Mouse (Mus musculus) testis, postnatal 10 days (tissue): ENCODE results near the gene Sema6d.

Experiments
- DNase-seq: peaks from one replicate; pipeline ENCODE4 v3.0.0; 2021; ENCODE audit warnings: low spot score

Sema6d gene

DNA sequence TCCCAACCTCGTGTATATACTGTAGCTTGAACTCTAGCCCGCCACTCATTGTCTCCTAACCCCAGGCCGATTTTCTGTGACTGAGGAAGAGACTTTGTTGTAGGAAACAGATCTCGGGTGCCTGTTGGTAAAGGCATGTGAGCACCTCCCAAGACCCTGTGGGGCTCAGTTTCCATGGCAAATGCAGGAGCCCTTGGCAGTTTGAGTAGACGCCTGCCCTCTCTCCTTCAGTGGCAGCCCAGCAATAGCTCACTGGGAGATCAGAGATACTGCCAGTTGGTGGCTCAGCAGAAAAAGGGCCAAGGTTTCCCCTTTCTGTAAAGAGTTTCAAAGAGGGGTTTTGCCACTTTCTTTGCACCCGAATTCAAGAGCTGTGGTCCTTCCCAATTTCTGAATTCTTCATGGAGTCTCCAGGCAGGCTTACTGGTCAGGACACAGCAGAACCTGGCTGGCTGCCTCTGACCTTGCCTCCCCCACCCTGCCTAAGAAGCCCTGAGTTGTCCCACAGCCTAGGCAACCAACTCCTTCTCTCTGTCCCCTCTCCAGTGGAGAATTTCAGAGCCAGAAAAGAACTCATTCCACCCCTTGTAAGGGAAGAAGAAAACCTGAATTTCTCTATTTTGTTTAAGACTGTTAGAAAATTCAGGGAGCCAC lies 312.1 kb downstream of the Sema6d start:
- no peak for DNase-seq

DNA sequence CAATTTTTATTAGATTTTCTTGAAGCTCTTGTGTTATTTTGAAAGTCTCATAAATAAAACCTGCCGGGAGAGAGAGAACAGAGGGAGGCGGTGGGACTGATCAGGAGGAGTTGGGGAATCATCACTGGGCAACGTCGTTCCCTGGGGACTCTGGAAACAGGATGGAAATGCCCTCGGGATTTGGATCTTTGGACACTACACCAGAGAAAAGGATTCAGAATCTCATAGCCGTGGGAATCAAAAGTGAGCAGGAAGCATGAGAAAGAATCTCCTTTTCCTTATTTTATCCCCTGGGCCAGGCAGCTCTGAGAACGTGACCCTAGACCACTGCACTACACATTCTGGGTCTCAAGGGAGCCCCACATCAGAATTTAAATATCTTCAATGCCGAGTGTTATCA lies 313.8 kb downstream of the Sema6d start:
- DNase-seq = no peak

DNA sequence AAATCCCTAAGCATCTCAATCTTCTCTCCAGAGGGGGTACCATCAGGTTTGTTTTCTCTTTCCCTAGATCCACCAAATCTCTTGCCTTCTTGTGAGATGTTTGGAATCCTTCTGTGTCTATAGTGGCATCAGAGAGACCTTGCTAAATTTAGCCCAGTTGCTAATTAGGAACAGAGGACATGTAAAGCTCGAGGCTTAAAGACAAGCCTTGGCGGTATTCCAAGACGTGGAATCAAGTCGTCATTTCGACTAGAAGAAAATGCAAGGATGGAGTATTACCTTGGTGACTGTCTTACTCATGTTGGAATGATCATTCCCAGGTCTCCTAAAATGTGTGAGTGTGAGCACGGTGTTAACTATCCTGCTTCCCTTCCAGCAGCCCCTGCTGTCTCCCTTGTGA lies 314.2 kb downstream of the Sema6d start:
- no peak for DNase-seq

DNA sequence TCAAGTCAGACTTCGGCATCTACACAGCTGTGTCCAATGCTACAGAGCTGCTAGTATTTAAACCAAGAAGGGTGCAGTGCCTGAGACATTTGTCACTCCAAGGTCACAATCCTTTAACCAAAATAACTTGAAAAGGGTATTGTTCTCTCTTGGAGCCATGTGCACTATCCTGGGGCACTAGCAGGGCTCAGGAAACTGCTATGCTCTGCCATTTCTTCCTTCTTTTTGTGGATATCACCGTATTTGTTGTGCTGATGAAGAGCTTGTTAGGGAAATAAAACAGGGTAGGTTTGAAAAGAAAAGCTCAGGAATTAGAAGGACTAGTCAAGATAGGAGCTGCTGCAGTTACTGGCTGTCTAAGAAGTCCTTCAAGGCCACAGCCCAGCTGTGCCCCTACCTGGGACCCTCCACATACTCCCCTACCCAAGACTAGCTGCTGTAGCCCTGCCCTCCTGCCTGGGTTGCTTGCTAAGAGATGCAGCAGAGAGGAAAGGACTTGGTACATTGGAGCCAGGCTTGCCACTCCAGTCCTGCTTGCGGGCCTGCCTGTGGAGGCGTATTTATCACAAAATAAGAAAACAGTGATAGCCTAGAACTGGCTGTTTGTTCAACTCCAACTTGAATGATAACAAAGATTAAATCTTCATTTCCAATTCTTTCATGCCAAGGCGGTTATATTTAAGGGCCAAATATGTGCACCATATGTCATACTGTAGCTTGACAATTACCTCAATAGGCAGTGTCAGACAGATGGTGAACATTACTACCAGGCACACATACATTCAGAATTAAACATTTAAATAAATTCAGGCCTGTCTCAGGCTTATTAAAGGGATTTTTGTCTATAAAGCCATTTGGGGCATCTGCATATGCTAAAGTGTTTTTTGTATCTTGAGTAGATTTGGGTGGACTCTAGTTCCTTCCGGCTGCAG lies 315.1 kb downstream of the Sema6d start:
- no peak for DNase-seq

DNA sequence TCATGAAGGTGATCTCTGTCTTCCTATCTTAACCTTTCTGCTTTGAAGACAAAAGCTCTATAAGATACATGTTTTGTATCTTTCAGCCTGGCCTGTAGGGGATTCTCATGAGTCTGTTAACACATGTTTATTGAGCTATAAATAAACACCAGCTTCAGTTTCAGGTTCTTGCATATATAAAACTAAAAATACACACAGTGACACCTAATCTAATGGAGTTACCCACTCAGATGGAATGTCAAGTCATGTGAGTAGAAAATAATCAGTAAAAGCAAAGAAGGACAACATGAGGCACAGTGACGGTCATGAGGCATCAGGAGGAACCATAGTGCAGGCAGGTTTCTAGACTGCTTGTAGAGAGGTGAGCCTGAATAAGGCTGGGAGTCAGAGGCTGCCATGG lies 319.2 kb downstream of the Sema6d start:
- no peak for DNase-seq

DNA sequence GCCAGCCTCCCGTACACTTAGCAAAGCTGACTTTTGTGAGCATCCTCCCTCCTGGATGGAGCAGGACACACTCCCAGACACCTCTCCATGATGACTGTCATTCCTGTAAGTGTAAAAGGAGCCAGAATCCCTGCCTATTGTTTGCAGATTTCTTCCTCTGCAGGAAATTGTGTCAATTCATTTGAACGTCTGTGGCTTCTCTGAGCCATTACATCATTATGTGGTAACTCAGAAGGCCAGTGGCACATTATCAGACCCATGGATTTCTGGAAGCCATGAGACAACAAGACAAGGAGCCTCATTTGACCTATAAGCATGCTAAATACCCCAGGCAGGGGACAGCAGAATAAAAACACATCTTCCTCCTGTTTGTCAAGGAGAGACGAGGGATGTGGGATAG lies 327.0 kb downstream of the Sema6d start:
- no peak for DNase-seq

DNA sequence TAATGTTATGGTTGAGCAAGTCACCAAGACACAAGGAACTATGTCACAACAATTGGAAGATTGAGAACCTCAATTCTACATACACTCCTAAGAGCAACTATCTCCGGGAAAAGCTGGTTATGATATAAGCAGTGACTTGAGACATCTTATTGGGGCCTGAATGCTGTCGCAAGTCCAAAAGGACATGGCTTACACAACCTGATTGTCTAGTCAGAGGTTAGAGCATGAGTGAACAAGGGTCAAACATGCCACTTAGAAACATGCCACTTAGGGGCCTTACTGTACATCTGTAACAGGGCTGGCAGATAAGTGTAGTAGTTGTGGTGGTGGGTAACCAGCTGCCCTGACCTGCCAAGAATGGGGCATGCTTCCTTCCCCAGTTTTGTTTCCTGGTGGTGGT lies 328.6 kb downstream of the Sema6d start:
- no peak for DNase-seq

DNA sequence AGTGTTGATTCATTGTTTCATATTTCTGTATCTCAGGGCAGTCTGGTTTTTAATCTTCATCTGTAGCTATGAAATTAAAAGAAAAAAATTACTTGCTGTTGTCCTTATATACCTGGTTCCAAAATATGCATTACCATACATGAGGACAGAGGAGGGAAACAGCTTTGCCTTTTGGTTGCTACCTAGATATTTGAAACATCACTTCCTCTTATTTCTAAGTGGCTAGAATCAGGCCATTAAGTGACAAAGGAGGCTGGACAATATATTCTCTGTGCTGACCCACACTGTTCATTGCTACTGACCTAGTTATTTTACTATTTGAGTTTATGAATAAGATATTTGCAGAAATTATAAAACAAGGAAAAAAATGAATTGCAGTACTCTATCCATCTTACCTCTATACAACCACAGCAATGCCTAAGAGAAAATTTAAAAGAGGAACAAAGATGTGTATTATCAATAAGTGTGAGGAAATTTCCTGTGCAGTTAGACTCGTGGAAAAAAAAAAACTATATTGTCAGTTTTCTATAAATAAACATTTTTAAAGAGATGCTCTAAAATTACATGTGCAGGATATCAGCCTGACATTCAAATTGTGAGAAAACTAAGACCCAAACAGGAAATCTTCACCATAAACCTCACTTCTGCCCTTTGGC lies 330.5 kb downstream of the Sema6d start:
- DNase-seq = no peak

DNA sequence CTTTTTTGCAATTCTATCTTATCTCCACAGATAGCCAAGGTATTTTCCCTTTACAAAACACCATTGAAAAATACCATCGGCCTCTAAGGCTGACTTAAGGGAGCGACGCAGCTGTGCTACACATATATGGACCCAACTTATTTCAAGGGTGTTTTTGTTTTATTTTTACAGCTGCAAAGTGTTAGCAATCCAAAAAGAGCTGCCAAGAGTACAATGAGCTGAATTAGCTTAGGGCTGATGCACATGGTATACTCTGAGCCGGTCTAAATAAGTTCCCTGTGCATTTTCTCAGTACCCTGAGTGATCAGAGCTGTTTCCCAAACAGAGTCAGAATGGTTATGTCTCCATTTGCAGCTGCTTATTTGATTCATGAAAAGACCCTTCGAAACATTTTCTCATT lies 340.0 kb downstream of the Sema6d start:
- no peak for DNase-seq

DNA sequence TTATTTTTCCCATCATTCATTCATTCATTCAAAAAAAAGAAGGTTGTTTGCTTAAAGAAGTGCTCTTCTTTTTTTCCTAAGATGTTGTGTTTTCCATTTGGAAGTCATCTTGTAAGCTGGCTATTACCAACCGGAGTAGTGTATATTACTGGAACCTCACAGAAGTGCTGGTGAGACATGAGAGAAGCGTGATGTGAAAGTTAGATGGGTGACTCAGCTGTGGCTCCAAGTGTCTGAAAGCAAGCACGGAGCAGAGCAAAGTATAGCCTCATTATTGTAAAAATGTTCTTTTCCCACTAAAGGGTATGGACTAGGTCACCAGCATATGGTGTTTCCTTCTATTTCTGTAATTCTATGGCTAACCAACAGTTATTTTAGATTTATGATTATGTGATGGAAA lies 340.9 kb downstream of the Sema6d start:
- DNase-seq = no peak

DNA sequence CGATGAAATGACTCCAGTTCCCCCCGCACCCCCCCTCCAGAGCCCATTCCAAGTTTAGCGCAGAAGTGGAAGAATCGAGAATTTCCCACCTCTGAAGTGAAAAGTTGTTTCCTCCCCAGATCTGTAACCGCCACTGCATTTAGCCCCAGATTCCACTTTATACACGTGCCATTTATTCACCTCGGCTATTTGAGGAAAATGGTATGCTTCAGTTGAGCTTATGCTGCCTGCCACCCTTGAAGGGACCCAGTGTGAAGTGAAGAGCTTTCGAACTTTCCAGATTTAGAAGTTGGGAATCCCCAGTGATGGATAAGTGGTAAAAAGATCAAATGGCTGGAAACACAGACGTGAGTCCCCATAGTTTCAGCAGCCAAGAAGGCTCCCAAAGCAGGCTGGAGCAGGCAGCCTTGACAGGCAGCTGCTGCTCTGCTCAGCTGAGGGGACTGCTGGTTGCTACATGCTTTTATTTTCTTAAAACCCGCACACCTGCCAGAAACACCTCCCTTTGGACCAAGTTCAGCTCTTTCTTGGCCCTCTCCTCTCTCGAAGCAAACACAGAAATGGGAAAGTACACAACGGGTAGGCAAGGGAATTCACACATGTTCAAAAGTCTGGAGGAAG lies 345.7 kb downstream of the Sema6d start:
- DNase-seq = no peak

DNA sequence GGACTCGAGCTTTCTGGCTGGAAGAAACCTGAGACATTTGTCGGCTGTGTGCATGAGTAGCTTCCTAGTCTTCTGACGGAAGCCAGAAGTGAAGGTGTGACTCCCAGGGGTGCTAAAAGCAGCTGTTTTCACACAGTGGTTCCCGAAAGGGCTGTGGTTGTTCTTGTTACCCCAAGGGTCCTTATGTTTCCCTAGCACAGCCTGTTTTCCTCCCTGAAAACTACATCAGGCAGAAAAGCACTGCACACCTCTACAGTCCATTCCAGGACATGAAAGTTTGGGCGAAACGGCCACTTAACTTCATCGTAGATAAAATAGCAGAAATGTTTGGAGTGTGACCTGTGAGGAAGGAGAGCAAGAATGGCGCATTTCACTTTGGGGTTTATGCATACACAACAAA lies 346.9 kb downstream of the Sema6d start:
- DNase-seq = no peak

DNA sequence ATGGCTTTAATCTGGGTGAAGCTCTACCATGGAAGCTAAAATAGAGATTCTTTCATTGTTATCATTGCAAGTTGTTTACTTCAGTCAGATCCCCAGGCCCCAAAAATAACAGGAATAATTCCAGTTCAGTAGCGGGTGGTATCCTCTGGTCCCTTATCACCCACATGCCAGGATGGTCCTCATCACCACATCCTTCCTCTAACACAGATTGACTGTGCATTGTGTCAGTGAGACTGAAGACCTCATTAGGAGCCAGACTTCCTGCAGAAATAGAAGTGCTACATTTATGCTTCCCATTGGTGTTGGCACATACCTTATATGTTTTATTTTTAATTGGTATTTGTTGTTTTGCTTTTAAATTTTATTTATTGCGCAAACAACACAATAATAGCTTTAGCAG lies 354.4 kb downstream of the Sema6d start:
- DNase-seq = no peak

DNA sequence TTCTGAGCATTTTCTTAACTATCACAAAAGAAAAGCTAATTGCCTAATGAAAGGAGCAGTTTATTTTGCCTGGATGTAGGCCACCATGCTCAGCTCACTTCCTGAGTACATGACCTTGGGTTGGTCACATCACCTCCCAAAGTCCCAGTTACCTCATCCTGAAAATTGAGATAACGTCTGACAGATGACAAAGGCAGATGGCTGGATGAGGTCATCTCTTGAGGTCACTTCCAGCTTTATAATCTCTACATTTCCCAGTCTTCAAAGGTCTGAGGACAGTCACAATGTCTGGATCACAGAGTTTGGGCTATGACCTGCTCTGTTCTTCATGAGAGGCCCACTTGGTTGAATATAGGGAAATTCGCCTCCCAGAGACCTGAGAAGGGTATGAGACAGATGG lies 366.1 kb downstream of the Sema6d start:
- no peak for DNase-seq

DNA sequence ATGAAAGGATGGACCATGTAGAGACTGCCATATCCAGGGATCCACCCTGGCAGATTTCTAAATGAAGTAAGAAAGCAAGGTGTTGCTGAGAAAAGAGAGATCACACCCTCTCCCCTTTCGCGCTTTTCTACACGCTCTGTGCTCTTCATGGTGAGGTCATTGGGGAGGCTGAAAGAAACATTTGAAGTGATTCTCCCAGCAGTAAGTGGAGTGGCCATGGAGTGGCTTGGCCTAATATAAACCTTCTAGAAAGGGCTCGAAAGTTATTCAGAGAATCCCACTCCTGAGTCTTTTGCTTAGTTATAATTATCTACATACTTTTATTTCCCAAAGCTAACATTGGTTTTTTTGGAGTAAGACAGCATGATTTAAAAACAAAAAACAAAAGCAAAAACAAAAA lies 367.2 kb downstream of the Sema6d start:
- no peak for DNase-seq

DNA sequence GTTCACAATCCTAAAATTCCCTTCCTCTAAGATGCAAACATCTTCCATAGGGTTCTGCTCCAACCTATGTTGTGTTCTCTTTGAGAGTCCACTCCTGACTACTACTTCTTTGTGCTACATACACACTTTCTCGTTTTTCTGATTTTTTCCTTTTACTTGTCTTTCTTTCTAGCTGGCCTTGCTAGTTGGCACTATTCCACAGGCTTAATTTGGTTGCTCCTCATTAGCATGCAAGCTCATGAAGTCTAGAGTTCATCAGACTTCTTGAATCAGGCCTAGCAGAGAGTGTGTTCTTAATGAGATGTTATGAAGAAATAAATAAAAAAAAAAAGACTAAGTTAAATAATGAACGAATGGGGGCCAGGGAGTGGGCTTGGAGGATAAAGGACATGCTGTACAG lies 368.3 kb downstream of the Sema6d start:
- DNase-seq = no peak

DNA sequence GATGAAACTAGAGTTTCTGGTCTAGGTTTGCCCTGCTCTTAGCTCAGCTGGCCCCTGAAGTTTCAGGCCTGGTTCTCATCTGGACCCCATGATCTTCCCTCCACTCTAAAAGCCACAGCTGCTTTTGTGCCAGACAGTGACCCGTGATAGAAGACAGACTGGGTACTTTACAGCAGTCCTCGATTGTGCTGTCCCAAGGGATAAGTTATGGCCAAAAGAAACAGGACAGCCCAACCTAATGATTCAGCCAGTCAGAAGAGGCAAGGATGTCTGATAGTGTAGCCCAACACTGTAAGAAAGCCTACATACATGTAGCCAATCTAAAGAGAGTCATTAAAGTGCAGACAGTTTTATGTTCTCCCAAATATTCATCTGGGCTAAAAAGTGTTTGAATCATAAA lies 371.2 kb downstream of the Sema6d start:
- DNase-seq = no peak

DNA sequence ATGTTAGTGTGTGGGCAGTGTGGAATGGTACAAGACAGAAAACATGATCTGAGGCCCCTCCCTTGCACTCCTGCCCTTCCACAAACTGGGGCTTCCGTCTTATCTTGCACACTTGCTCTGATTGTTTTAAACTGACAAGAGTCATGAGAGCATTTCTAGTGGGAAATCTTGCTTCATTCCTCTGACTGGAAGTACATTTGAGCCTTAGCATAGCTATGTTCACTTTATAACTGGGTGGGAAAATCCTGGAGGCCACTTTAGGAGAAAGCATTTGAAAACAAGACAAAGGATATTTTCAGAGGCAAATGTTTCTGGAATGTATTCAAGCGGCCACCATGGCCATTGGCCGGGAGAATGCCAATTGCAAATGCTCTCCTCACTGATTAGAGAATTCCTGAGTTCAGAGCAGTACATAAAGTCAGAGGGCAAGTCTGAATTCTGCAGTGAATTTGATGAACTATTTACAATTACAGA lies 371.6 kb downstream of the Sema6d start:
- DNase-seq = no peak

DNA sequence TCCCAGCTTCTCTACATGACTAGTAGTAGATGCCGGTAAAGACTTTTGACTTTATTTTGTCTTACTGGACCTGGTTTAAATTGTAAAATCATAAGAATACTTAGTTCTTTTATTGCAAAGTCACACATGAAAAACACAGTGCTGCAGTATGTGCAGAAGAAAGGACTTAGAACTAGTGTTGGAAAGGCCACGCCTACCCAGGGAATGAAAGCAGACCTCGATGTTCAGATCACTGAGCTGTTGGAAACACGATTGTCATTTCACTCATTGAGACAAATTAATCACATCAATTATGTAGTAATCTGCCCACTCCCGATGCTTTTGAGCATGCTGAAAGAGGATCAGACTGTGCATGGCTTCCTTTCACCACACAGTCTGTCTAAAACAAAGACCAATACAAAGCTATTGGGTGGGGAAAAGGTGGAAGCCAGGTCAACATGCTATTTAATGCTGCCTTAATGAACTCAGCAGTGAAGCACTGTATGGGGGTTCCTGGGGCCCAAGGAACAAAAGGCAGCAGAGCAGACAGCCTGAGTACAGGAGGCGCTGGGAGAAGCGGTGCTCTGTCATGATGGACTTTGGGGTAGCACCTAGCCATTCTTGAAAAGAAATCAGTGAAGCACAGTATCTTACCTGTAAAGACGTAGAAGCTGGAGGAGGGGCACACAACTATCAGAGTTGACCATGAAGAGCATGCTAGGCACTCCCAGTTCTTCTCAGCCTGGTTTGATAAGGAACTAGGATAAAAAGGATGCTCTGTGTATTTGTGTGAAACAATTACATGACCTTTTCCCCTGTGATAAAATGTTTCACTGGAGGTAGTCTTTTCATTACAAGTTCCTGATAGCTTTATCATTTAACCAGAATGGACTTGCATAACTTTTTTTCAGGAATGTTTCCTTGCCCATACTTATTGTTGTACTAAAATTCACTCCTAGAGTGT lies 375.5 kb downstream of the Sema6d start:
- DNase-seq = no peak

DNA sequence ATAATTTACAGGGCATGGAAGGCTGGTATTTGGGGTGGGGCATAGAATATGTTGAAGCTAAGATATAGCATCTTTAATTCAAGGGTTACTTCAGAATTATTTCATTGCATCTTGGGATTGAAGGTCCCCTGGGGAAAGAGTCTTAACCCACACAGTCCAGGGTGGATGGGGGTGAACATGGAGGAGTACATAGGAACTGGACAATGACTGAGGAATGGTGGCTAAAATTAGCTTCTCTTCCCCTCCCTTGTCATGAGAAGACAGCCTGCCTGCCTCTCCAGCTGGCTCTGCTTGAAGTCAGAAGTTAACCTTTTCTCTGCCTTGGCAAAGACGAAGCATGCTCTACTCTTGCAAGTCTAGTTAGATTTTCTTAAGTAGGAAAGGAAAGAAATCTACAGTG lies 377.7 kb downstream of the Sema6d start:
- no peak for DNase-seq

DNA sequence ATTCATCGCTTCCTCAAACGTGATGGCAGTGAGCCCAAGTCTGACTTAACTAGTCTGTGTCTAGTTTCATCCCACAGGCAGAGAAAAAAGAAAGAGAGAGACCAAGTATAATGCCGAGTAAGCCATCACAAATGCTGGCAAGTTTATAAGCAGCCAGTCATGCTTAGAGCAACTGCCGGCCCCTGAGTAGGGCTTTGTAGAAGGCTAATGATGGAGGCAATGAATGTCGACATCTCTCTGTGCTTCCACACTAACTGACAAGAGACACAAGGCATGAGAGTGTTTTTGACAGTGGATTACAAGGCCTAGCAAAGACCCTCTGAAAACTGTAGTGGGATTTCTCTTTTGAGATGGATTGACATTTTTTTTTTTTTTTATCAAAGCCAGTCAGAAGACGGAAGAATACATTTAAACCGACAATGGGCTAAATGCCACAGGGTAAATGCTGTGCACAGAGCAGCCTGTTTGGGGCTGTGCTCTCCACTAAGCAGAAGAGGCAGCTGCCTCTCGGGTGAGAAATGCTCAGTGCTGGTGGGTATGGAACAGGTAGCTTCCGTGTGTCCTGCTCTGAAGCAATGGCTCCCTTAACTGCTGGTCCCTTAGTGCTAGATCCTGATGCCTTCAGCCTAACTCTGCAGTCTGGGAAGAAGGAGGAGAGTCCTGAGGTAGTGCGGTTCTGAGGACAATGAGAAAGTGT lies 380.7 kb downstream of the Sema6d start:
- no peak for DNase-seq
